Mouse (Mus musculus) neural tube, embryonic 13.5 days (tissue): ENCODE measurements around the gene Gm49384. TPM values are rescaled to one million over a fixed set of nuclear protein-coding genes. Genes with fewer than 3 reads are reported as not detected.

Experiments used
- microRNA-seq: library from miRNA; unstranded; fragments of <30 nt; microRNA quantifications from one replicate; pipeline ENCODE4, GENCODE M21; 2016
- polyA plus RNA-seq: library from polyadenylated mRNA; unstranded; fragments of >200 nt; fragmentation: Nextera tagmentation; extraction: Ambion mirVana; gene quantifications from 2 replicates; pipeline ENCODE4 v1.2.1, GENCODE M21; 2015

The Gm49384 gene
- polyA plus RNA-seq, 1 experiment from 2014 or later: 15.1 TPM

Small RNA genes within 50 kb of the gene (microRNA-seq; reads per million reads assigned to microRNA genes)
- gene Gm47287 (not detected), gene Gm47295 (not detected)

Other genes with a start within 250 kb of the Gm49384 start
- 1,017 and 1,154 TPM in 2 replicates for gene Rps29, start 45.1 kb downstream of the Gm49384 start, polyA plus RNA-seq
- 5.1 and 6.0 TPM in 2 replicates for gene Lrr1, start 35.5 kb downstream of the Gm49384 start, polyA plus RNA-seq
- 422 and 474 TPM in 2 replicates for gene Rpl36al, start 20.2 kb downstream of the Gm49384 start, polyA plus RNA-seq
- gene Mgat2, start 20.1 kb downstream of the Gm49384 start, polyA plus RNA-seq: 38.5 and 42.2 TPM in 2 replicates
- gene Gm49383, start 7.2 kb downstream of the Gm49384 start, polyA plus RNA-seq: 18.1 and 18.2 TPM in 2 replicates
- gene Dnaaf2, start 5.8 kb downstream of the Gm49384 start, polyA plus RNA-seq: 7.0 and 7.6 TPM in 2 replicates
- 4.1 and 7.1 TPM in 2 replicates for gene Pole2, start 23.9 kb upstream of the Gm49384 start, polyA plus RNA-seq
- 8.4 and 9.8 TPM in 2 replicates for gene Klhdc1, start 36.9 kb upstream of the Gm49384 start, polyA plus RNA-seq
- 293 and 300 TPM in 2 replicates for gene Klhdc2, start 92.4 kb upstream of the Gm49384 start, polyA plus RNA-seq
- gene Nemf, start 152.9 kb upstream of the Gm49384 start, polyA plus RNA-seq: 96.5 and 100 TPM in 2 replicates
- gene Arf6, start 167.9 kb upstream of the Gm49384 start, polyA plus RNA-seq: 32.6 and 34.5 TPM in 2 replicates
- gene Gm9887, start 168.2 kb upstream of the Gm49384 start, polyA plus RNA-seq: 0.71 and 1.3 TPM in 2 replicates